Mouse (Mus musculus) embryo, embryonic 10 days (tissue): ENCODE results near the gene Gatm.

ENCODE experiments used
- DNase-seq: peaks from one replicate; pipeline ENCODE4 v3.0.0-alpha.2; 2015; ENCODE audit warnings: low spot score

The Gatm gene

DNA sequence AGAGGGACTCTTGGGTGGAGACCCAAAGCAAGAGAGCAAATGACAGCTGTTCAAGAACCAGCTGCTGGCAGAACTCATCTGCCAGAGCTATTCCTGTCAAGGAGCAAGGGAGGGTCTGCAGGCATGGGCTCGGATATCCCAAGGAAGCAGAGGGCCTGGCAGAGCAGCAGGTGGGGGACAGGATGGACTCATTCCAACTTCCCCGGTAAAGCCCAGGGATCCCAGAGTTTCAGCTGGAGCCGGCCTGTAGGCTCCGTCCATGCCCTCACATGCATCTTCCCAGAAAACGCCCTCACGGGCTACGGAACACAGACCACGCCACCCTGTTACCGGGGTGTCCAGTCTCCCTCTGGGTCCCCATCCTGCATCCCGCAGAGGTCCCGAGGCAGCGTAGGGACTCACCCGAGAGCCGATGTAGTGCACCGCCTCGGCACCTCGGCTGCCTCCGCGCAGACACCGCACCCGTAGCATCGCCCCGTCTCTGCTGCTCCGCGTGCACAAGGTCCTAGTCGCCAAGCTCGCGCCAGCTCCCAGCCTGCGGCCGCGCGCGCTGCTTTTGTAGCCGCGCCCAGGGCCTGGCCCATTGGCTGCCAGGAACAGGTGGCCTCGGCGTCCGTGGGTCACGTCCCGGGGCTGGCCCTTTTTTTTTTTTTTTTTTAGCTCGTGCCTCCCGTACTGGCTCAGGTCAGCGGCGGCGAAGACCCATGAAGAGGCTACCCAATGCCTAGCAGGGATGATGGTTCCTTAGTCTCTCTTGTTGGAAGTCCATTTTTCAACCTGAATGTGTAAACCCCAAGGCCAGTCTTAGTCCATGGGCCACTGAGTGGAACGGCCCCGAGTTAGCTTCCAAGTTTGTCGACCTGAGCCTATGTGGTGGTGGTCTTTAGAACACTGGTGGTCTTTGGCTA lies at the start of gene Gatm:
Gene Gatm, minus strand, starts transcription at position 558 of the 908 bp plus-strand sequence.
- DNase-seq = peak; percentile 87

DNA sequence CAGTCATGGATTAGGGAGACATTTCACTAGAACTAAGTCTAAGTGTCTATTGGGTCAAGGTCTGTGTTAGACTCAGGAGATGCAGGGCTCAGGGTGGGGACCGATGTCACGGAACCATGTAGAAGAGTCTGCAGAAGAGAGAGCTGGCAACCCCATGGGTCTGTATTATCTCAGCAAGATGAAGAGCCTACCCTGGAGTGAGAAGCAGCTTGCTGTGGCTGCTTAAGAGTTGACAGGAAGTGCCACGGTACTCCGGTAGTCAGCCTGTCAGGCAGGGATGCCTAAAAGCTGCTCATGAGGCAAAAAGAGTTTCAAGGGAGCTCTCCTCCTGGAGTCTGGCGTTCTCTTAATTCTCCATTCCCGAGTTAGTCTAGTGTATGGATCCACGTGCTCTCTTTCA lies 48.7 kb upstream of the Gatm start:
- no peak for DNase-seq

DNA sequence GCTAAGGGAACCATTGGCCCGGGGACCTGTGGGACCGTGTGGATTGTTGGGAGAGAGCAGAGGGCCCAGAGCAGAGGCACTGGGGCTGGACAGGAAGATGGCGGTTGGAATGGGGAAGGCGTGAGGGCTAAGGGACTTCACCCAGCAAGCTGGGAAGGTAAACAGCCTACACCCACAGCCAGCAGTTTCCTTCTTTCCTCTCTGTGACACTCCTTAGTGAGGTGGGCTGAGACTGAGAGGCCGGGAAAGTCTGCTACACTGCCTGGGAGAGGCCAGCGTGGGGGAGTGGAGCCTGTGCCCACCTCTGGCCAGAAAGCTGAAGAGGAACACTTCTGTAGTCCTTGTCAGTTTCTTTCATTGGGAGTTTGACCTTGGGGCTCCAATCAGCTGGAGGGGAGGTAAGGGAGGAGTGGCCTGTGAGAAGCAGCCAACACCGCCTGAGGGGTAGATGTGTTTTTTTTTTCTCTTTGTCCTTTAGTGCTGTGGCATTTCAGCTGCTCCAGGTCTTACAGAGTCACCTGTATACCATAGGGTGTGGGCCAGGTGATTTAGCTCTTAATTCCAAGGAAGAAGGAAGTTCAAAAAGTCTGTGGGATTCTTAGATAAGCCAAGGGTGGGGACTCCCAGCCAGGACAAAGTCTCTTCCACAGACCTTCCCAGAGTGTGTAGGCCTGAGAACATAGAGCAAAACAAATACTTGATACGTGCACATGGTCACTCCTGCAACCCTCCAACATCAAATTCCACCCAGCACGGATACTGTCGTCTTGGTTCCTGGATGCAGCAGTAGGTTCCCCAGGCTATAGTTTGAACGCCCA lies 46.8 kb upstream of the Gatm start:
- DNase-seq = no peak

DNA sequence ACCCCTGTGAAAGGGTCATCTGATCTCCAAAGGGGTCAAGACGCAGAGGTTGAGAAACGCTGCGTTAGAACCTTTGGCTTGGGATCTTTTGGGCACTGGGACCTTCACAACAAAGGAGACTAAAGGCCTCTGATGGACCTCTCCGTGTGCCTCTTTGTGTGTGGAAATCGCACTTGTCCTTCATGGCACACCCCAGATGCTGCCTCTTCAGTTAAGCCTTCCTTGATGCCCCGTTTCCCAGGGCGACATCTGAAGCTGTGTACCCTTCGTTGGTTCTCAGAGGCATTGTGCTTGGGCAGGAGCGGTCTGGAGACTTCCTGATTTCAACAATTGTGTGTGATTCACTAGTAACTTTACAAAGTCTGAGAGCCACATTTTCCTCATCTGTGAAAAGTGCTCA lies 45.7 kb upstream of the Gatm start:
- no peak for DNase-seq

DNA sequence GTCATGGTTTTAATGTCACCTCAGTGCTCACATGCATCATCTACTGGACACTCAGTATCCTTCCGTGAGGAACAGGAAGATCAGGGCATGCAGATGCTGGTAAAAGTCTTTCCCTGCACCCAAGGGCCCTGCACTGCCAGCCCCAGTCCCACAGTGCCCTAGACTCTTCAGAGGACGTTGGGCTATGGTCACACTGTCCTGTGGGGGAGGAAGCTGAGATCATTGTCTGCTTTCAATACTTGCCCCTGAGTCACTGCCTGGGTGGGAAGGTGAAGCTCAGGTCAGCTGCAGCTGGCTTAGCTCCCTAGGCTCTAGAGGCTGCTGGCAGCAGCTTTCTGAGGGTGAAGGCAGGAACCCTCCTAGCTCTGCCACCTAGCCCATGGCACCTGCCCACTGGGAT lies 44.9 kb upstream of the Gatm start:
- DNase-seq = no peak

DNA sequence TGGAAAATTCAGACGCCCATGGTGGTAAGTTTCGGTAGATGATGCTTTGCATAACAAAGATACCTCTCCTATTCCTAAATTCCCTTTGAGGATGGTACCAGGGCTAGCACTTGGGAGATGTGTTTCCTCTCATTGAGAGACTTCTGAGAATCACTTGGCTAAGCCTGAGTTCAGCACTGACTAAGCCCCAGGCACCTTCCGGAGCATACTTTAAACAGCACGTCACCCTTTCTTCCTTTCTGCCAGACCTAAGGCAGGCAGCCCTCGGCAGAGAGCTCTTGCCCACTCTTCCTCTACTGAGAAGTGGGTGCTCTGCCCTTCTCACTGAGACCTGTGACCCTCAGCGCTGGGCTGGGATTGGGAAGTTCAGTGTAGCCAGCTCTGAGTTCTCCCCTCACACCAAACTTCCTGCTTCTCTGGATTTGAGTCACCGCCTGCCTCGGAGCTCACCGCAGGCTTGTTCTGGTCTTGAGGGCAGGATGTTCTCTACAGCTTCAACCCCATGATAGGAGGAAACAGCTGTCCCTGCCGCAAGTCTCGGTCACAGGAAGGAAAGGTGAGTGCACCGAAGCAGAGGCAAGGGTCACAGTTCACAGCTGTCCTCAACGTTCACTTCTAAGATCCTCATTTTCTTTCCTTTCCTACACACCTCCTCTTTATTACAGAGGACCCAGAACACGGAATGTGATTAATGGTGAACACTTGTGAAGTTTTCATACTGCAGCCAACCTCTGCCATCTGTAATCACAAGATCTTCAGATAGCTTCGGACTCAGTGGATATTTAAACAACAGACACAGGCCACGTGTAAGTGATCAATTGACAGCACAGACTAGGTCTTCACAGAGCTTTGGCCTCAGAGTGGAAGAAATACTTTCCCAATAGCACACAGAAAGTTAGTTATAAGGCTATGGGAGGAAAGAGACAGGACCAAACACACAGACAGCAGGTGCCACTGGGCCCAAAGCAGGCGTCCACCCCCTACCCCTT lies 41.3 kb upstream of the Gatm start:
- DNase-seq = no peak

DNA sequence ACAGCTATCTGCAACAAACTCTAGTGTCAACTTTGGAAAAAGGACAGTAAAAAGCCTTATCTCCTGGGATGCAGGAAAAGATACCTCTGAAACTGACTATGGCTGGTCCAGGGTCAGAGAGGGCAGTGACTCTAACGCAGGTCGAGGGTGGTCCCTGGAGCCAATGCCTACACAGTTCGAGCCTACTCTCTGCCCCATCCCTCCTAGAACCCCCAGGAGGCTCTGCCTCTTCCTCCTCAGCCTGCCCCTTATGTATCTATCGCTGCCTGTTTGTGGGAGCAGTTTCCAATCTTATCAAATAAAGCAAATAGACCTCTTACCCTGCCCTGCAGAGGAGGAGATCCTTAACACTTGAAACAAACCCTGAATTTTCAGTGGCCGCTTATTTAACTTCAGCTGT lies 27.6 kb upstream of the Gatm start:
- DNase-seq = no peak

DNA sequence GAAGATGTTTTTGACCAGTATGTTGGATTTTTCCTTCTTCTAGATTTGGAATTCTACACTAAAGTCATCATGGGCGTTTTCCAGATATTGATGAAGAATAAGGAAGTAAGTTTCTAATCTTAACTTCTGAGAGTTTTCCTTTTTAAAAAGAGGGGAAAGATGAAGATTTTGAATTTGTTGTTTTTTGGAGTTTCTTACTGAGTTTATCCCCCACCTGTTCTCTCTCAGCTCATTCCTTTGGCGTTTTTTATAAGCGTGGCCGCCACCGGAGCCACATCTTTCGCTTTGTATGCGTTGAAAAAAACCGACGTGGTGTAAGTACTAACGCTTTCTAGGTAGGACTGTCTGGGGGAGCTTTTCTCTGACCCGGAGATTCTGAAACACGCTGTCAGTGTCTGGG lies 26.9 kb upstream of the Gatm start:
- DNase-seq = no peak

DNA sequence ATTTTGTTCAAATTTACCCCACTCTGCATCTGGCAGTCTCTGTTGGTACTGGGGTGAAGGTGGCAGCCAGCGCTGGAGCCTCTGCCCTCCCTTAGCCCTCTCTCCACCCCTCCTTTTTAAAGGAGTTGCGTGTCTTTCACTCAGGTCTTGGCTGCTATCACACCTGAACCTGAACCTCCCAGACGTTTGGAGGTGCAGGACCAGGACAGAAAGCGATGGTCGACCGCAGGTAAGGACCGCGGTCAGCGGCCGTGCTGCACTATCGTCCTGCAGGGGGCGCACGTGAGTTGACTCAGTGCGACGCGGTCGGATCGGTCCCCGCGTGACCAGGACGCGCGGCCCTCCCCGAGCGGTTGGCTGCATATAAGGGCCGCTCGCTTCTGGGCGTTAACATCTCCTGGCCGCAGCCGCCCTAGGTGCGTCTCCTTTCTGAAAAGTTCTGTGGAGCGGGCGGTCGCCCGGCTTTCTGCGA lies 26.5 kb upstream of the Gatm start:
- DNase-seq = peak; percentile 88

DNA sequence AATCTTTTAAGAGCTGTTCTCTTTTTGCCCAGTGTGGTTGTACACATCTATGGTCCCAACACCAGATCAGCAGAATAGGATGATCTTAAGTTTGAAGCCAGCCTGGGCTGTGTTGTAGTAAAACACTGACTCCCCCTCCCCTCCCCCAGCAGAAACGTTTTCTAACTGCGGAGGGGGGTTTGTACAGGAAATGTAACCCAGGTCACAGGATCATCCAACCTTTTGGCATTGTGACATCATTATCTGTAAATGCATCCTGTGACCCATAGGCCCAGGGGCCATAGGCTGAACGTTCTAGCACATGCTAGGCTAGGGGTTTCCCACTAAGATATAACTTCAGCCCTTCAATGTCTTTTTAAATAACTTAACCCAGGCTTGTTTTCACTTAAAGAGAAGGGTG lies 25.6 kb upstream of the Gatm start, which contains the start of gene AA467197:
Gene AA467197, plus strand, starts transcription at position 301 of the 400 bp plus-strand sequence.
- DNase-seq = no peak

DNA sequence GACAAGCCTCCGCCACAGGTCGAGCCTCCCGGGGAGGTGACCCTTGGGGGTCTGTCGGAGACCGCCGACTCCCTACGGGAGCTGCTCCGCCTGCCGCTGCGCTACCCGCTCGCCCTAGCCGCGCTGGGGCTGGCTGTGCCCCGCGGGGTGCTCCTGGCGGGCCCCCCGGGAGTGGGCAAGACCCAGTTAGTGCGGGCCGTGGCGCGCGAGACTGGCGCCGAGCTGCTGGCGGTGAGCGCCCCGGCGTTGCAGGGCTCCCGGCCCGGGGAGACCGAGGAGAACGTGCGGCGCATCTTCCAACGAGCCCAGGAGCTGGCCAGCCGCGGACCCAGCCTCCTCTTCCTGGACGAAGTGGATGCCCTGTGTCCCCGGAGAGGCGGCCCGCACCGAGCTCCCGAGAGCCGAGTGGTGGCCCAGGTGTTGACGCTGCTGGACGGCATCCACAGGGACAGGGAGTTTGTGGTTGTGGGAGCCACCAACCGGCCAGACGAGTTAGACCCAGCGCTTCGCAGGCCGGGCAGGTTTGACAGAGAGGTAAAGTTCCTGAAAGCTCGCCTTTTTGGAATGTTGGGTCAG lies 20.2 kb upstream of the Gatm start:
- DNase-seq = peak; percentile 76

DNA sequence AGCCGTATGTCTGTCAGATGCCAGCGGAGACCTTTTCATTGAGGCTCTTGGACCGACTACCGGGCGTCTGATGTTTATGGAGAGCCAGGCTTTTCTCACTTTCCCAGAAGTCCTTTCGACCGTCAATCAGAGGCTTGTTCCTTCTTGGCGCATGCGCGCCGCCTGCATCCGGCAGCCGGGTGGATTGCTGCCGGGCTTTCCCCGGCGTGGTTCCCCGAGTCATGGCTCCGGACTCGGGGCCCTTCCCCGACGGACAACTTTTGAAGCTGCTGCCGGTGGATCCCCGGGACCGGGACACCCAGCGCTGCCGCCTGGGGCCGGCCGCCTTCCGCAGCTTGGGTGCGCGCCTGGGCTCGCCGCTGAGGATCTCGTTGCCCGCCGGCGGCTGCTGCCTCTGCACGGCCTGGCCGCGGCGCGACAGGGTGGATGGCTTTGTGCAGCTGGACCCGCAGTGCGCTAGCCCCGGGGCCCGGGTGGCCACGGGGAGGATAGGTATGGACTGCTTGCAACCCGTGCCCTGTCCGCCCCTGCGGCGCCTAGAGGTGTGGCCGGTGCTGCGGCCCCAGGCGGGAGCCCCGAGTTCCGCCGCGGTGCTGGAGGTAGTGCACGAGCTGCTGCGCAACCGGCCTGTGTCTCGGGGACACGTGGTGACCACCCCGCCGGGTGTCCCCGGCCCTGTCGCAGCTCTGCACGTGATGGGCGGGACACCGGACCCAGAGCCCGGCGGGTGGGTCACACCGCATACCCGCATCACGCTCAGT lies 19.5 kb upstream of the Gatm start:
- peak; percentile 92 for DNase-seq

DNA sequence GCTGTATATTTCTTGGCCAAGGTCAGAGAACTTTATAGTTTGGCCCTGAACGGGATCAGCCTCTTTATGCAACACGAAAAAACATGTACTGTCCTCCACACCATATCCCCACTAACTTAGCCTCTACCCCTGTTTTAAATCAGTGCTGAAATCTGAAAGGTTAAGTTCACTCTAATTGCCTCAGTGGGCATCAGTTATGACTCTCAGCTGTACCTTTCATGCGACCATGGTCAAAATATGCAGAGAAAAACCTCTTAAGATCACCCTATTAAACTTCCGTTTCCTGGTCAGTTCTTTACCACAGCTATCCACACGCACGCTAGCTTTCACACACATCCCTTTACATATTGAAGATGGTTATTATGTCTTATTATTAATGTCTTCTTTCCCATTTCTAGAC lies 18.8 kb upstream of the Gatm start:
- no peak for DNase-seq

DNA sequence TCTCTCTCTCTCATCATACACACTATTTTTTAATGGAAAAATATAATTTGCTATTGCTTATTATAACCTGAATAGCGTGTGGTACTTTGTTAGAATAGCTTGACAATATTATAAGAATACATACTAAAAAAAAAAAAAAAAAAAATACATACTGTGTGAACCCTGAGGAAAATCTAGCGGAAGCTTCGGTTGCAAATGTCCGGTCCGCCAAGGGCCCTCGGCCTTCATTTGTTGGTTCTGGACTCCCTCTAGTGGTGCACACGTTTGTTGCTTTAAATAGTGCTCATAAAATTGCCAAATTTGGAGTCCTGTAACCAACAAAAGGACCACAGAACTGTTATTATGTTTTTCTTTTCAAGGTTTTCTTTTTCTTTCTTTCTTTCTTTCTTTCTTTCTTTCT lies 17.9 kb upstream of the Gatm start:
- peak; percentile 91 for DNase-seq

DNA sequence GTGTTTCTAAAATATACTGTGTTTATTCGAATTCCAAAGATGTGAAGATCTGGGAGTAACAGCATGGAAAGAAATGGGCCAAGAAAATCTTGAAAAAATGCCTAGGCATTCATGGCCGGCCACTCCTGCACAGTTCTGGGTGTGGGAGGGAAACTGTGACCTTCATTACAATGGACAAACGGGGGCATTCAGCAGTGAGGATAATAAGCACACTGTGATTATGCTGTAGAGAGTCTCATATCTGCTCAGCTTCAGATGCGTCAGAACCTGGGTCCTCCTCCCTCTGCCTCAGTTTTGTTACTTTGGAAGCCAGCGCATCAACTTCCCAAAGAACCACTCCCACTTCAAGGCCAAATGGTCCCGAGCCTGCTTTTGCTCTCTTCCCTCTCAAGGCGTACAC lies 14.8 kb upstream of the Gatm start:
- DNase-seq = no peak

DNA sequence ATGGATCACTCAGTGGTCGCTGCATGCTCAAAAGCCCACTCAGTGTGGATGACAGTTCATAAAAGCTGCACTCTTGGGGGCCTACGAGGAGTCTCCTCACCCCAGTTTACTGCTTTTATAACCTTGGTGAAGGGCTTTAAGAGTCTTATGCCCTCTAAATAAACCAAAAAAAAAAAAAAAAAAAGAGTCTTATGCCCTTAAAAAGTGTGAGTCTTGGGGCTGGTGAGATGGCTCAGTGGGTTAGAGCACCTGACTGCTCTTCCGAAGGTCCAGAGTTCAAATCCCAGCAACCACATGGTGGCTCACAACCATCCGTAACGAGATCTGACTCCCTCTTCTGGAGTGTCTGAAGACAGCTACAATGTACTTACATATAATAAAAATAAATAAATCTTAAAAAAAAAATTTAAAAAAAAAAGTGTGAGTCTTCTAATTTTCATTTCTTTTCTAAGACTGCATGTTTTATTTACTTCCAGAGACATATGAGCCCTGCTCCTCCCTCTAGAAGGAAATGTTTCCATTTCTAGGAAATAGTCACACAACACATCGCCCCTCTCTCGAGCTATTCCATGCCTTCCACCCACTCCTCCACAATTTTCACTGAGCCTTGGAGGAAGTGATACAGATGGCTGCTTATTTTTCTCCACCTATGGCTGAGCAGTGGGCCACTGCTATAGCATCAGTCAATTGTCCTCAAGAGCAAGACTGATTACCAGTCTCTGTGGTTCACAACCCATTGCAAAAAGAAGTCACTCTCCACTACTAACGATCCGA lies 10.4 kb upstream of the Gatm start:
- no peak for DNase-seq

DNA sequence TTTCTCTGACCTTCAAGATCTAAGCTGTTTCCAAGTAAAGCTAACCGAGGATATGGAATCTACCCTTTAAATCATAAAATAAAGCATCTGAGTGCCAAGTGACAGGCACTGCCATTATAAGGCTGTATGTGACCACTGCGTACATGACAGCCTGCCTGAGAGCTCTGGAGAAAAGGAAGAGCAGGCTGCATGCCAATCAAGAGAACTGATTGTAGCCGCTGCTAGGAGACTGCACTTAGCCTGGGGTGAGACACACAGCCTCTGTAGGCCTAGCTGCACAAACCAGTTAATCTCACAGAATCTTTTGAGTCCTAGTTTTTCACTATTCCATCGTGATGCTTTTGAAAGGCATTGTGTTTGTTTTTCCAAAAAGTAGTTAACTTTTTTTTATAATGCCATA lies 7.6 kb upstream of the Gatm start:
- DNase-seq = peak; percentile 37

DNA sequence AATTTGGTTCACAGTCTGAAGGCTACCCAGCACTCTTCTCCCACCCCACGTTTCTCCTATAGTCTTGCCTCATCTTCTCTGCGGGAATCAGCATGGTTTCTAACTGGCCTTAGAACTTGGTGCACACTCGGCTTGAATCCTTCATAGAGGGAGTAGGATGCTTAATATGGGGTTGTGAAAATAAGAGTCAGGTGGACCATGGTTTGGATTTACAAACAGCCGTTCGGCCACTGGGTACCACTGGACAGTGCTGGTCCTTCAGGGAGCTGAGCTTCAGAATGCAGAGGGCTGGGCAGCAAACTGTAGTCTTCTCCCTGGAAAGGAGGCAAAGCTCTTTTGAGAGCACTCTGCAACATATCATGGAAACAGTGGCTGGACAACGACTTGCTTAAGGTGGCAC lies 6.7 kb upstream of the Gatm start:
- no peak for DNase-seq

DNA sequence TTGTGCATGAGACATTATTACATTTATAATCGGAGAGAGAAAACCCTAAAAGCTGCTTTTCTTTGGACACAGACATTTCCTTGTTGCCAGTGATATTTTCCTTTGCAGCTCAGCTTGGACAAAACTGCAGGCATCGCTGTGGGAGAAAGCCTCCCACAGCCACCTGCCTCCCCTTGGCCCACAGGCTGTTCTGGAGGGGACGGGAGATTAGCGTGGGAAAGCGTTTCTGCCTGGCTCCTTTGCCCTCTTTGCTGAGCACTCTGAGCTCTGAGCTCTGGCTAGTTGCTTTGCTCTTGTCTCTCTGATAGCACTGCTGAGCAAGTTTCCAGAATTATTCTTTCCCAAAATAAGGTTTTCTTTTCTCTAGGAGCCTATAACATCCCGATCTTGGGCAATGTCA lies 5.1 kb upstream of the Gatm start:
- DNase-seq = no peak

DNA sequence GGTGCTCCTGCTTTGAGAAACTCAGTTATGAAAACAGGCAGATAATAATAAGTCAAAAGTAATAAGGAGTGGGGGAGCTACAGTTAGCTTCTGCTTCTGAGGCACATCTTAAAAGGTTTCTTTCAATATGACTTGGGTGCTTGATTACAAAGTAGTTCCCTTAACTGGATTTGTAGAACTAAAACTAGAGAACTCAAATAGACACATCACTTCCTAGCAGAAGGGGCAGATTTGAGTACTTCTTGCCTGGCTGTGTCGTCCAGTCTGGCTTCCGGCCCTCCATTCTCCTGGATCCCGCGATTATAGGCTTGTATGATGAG lies 511 bp upstream of the Gatm start:
- no peak for DNase-seq
